8 mouse cellular contexts compared by ENCODE assay signal in genomic region chrX:99657790-99658451, GRCm38 (mm10).
A peak's percentile ranks its signal among the peaks of the same experiment; 100 is the strongest.
DNase-seq lines count a peak whose midpoint lies in the region; TF ChIP-seq lines count a peak whose summit lies in the region.

No protein-coding gene starts in this region.

- H3K36me3 ChIP-seq in embryonic facial prominence, embryonic 10.5 days (replicated peaks): no peaks in the 10 kb centered on the region

- DNase-seq in B cell, adult 2 months: peak; percentile 53 to 62
- peak; percentile 20 for DNase-seq in adrenal gland, adult 8-10 months
- peak; percentile 80 for DNase-seq in embryonic facial prominence, embryonic 10.5 days (ENCODE audit: low spot score)
- DNase-seq in heart, adult 9 months (ENCODE audit: low spot score in 2 of 2): peak; percentile 9 to 26
- DNase-seq in kidney, postnatal 10 days: peak; percentile 77
- peak; percentile 50 for DNase-seq in lung, adult 2 months
- peak; percentile 51 for DNase-seq in ovary, postnatal 14 days (ENCODE audit: low spot score)
- DNase-seq in thymus, postnatal 10 days (ENCODE audit: low spot score in 2 of 2): peak; percentile 24 to 70

- TF ChIP-seq CTCF in lung, adult 2 months (IDR thresholded peaks at IDR 0.05; ENCODE audit: insufficient read depth, low read length): peak; percentile 88

- no peaks in the 10 kb centered on the region for H3K9me3 ChIP-seq in embryonic facial prominence, embryonic 10.5 days

- H3K4me3 ChIP-seq in embryonic facial prominence, embryonic 10.5 days: no peak overlapping the region
- H3K4me3 ChIP-seq in lung, adult 2 months (replicated peaks; ENCODE audit: extremely low read depth, low read depth, low read length): no peak overlapping the region

- no peak overlapping the region for H3K27ac ChIP-seq in embryonic facial prominence, embryonic 10.5 days (replicated peaks)

- peaks cover 100% of the 10 kb centered on the region for H3K27me3 ChIP-seq in embryonic facial prominence, embryonic 10.5 days (replicated peaks; ENCODE audit: low read depth, poor library complexity, severe bottlenecking)

- no peak for TF ChIP-seq POLR2A in lung, adult 2 months (IDR thresholded peaks at IDR 0.05; ENCODE audit: borderline replicate concordance, extremely low read depth, low read depth, low read length)

- WGBS in embryonic facial prominence, embryonic 10.5 days: 24% methylated on average over 8 of the region's 8 CpGs
- WGBS in lung, adult 2 months: 30% methylated on average over 8 of the region's 8 CpGs

- H3K4me1 ChIP-seq in embryonic facial prominence, embryonic 10.5 days: peaks cover 33% of the 10 kb centered on the region
- H3K4me1 ChIP-seq in lung, adult 2 months (ENCODE audit: control insufficient read depth, insufficient read depth, low read length): no peaks in the 10 kb centered on the region

Comparison
In these comparisons a context has a peak if more than half of its experiments do, and no peak if none do; other contexts are left out.
1. DNase-seq: peak in every context shown above with its lines; median percentile 80 in embryonic facial prominence, embryonic 10.5 days; 77 in kidney, postnatal 10 days; 58 in B cell, adult 2 months; 51 in ovary, postnatal 14 days; 50 in lung, adult 2 months; 47 in thymus, postnatal 10 days; 20 in adrenal gland, adult 8-10 months; 18 in heart, adult 9 months.